Mouse (Mus musculus): ENCODE measurements around the gene Igfals.

DNA sequence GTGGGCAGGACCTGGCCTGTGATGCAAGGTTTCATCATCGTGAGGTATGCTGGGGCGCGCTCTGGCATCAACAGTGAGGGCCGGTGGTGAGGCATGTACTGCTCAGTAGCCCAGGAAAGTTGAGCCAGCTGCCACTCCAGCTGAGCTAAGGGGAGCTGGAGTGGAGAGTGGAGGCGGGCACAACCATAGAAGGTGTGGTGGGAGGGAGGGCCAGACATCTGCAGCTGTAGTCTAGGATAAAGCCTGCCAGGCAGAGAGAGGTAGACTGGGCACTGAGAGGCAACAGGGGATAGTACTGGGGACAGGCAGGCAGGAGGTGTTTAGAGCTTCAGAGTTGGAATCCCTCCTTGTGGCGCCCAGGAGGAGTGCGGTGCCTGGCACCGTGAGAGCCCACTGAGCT lies 5.7 kb upstream of the Igfals start:
- TF ChIP-seq POLR2A (IDR thresholded peaks at IDR 0.05; ENCODE audit: borderline replicate concordance, low read depth, low read length) (no peak), CTCF (IDR thresholded peaks at IDR 0.05; ENCODE audit: low read depth, low read length) (no peak)

Measured in bone marrow macrophage, adult 2 months (primary cell).